Mouse (Mus musculus) heart, adult 9 months (tissue): ENCODE results near the gene Polr2j.
"Not testable (repeated sequence)": the region's sequence is repeated elsewhere in the genome, so short reads cannot be mapped to it uniquely, and the experiment has no call there.

Source experiments
- DNase-seq, 2 experiments: peaks; one replicate each; pipeline ENCODE4 v3.0.0; 2022; ENCODE audit warnings: low spot score in 2 of 2

Gene Polr2j

DNA sequence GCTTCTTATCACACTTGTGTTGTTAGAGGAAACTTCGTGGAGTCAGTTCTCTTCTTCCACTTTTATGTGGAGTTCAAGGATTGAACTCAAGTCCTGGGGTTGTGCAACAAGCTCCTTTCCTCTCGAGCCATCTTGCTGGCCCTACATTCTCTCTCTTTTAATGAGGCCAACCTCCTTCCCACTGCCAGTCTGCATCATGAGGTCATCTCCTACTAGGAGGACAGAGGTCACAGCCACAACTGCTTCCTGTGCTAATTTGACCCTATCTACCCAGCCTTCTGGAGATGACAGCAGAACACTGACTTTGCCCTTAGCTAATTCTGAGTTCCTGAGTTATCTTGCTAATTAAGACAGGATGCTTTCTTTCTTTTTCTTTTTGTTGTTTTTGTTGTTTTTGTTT, 7.9 kb upstream of the Polr2j start:
- no peak for DNase-seq

- no peak for DNase-seq
These were observed 7.4 kb upstream of the Polr2j start for GRCm38 (mm10) chr5:136109042-136109441.

DNA sequence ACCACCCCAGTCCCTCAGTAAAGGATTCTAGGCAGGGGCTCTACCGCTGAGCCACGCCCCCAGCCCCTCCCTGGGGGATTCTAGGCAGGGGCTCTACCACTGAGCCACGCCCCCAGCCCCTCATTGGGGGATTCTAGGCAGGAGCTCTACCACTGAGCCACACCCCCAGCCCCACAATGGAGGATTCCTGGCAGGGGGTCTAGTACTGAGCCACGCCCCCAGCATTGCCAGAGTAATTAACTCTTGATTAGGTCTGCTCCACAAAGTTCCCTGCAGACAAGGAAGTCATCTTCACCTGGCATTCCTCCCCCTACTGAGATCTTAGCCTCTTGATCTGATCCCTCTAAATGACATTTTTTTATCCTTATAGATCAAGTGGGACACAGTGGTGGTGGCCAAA, 2.9 kb upstream of the Polr2j start:
- DNase-seq = not testable (repeated sequence)

- DNase-seq = no peak
These were observed 317 bp downstream of the Polr2j start for GRCm38 (mm10) chr5:136116784-136117112.

- DNase-seq = no peak
These were observed 5.7 kb downstream of the Polr2j start for GRCm38 (mm10) chr5:136122165-136122564.

- DNase-seq = peak; percentile 94 to 97
These were observed 19.3 kb downstream of the Polr2j start, which contains the start of the genes Lrwd1 and Alkbh4 for GRCm38 (mm10) chr5:136135571-136136291. TSS of gene Lrwd1 (minus strand) at chr5:136136074. TSS of gene Alkbh4 (plus strand) at chr5:136136146.

DNA sequence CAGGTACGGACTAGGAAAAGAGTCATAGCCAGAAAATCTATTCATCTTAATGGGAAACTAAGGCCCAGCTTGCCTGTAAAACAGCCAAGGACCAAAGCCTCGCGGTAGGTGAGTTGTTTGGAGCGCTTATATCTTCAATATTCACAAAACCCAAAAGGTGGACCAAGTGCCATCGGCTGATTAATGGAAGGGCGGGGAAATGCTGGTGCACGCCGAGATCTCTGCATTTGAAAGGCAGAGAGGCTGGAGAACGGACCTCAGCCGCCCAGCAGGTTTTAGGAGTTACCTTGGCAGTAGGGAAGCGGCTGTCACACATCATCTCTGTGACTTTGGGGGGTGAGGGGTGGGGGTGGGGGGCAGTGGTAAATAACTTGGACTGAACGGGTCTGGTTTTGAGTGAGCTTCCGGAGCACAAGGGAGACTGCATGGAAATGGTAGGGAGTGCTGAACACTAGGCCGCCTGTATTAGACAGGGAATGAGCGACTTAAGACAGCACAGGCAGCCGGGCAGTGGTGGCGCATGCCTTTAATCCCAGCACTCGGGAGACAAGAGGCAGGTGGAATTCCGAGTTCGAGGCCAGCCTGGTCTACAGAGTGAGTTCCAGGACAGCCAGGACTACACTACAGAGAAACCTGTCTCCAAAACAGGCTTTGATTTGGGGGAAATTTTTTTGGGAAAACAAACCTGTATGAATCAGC, 20.0 kb downstream of the Polr2j start:
- no peak for DNase-seq

DNA sequence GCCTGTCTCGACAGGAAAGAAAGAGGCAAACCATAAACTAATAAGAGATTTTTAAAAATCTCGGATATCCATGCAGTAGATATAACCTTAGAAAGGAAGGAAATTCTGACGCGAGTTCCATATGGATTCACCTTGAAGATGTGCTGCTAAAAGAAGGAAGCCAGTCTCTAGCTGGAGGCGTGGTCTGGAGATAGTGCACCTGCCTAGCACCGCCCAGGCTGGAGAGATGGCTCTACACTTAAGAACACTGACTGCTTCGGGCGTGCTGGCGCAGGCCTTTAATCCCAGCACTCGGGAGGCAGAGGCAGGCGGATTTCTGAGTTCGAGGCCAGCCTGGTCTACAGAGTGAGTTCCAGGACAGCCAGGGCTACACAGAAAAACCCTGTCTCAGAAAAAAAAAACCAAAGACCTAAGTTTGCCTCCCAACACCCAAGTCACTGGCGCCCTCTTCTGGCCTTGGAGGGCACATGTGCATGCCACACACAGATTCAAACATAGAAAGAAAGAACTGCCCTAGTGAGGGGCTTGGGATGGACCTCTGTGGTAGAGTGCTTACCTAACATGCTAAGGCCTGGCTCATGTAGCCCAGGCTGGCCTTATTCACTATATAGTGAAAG, 21.3 kb downstream of the Polr2j start:
- no peak for DNase-seq

GRCm38 (mm10) chr5:136139393-136139792, 23.0 kb downstream of the Polr2j start:
- no peak for DNase-seq

GRCm38 (mm10) chr5:136140057-136140482, 23.6 kb downstream of the Polr2j start:
- DNase-seq = peak in 1 of 2 experiments; percentile 42

GRCm38 (mm10) chr5:136142746-136143145, 26.3 kb downstream of the Polr2j start:
- DNase-seq = no peak

GRCm38 (mm10) chr5:136143161-136143755, 26.8 kb downstream of the Polr2j start:
- no peak for DNase-seq

GRCm38 (mm10) chr5:136144606-136145430, 28.4 kb downstream of the Polr2j start:
- no peak for DNase-seq

DNA sequence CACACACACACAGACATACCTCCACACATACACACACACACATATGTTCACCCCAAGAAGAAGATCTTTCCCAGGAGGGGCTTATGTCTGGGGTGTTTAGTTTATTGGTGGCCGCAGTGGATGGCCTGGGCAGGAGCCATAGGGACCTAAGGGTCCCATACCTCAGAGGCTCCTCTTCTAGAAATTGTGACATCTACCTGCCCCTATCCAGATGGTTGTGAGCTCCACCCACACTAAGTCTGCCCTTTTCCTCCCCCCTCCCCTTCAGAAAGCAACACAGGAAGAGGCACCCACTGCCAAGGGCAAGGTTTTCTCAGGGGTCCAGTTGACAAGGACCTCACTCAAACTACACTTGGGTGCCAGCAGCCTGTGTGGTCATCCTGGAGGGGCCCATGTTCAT, 30.5 kb downstream of the Polr2j start:
- DNase-seq = no peak

DNA sequence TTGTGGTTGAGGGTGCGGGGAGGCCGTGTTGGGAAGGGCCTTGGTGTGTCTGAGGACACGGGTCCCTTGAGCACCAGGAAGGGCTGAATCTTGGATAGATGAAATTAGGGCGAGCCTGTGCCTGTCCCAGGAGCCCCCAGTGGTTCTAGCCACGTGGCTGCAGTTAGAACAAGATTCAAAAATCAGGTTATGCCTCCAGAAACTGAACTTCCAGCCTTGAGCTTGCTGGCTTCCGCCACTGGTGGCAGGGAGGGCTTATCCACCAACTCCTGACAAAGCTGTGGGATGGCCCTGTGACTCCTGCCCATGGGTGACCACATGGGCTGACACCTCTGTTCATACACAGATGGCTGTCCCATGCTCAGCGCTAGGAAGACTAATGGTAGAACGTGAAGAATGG, 31.3 kb downstream of the Polr2j start:
- no peak for DNase-seq

GRCm38 (mm10) chr5:136149134-136149576, 32.7 kb downstream of the Polr2j start:
- not testable (repeated sequence) for DNase-seq

GRCm38 (mm10) chr5:136152365-136152764, 35.9 kb downstream of the Polr2j start:
- DNase-seq = peak in 1 of 2 experiments; percentile 60

DNA sequence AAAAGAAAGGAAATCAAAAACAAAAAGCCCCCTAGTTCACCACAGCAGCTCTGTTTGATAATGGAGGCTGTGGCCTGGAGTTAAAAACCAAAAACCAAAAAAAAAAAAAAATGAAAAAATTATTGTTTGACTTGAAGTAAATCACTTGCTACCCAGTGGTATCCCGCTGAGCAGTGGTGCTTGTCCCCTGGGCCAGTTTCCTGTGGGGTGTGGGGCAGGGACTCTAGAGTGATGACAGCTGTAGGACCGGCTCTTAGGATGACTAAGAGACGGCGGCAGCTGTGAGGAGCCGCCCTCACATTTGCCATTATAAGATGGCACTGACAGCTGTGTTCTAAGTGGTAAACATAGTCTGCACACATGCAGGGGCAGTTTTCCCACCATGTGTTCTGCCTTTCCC, 39.0 kb downstream of the Polr2j start:
- DNase-seq = peak in 1 of 2 experiments; percentile 44

DNA sequence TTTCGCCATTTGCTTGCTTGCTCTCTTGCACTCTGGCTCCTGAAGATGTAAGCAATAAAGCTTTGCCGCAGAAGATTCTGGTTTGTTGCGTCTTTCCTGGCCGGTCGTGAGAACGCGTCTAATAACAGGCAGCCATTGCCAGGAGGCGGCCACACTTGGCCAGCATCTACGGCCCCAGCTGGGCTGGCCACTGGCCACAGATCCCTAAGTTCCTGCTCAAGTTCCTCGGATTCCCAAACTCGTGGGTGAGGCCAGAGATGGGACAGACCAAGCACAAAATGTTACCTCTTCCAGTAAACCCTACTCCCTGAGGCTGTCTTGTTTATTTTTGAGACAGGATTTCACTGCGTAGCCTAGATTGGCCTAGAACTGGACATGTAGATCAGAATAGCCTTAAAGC, 43.7 kb downstream of the Polr2j start:
- DNase-seq = peak; percentile 61 to 79

DNA sequence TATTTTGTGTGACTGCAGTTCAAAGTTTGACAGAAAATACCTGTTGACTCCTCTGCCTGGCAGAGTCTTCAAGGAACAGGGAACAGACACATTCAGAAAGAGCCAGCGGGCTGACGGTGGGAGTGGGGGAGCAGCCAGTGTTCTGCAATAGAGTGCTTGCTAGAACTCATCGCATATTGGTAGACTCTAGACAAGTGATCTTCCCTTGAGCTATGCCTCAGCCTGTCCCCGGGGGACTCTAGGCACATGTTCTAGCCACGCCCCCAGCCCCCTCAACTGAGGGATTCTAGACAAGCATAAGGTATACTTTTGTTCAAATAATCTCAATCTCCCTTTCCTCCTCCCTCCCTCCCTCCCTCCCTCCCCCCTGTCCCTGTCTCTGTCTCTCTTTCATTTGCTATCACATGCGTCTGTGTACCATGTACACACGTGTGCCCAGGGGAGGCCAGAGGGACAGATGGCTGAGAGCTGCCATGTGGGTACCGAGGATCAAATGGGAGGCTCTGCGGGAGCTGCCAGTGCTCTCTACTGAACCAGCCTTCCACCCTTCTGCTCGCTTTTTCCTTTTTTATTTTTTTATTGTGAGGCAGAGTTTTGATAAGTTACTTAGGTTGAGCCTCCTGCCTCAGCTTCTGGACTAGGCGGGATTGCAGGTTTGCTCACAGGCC, 47.5 kb downstream of the Polr2j start:
- DNase-seq = no peak

DNA sequence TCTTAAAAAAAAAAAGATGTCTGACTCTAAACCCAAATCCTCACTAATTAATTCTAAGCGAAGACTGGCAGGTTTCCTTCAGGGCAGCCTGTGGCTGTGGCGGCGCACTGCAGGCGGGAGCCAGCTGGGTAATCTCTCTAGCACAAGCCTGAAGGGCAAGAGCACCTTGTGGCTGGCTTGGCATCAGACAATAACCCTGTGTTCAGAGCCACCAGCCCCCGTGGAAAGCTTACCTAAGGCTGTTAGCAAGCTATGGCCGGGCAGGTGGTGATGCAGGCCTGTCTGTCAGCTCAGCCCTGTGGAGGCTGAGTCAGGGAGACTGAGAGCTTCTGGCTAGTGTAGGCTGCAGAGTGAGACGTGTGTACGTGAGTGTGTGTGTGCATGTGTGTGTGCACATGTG, 48.8 kb downstream of the Polr2j start:
- no peak for DNase-seq
